Mouse (Mus musculus) heart, embryonic 10.5 days (tissue): Measurements from ENCODE around the gene Klhl3. TPM values are rescaled to one million over a fixed set of nuclear protein-coding genes. Genes with fewer than 3 reads are reported as not detected.
A peak's percentile ranks its signal among the peaks of the same experiment; 100 is the strongest.

ENCODE experiments used
- DNase-seq: peaks from one replicate; pipeline ENCODE4 v3.0.0-alpha.2; 2017; ENCODE audit warnings: low spot score
- H3K27ac ChIP-seq: fragments of 300-500 bp; sonication (generic); 2 replicates; pipeline ENCODE4 v1.5.1; 2016; ENCODE audit warnings: mild to moderate bottlenecking
- H3K27me3 ChIP-seq: fragments of 300-500 bp; sonication (generic); 2 replicates; pipeline ENCODE4 v1.6.1; 2016; ENCODE audit warnings: mild to moderate bottlenecking; ENCODE audit not compliant: poor library complexity, insufficient read depth, severe bottlenecking
- H3K36me3 ChIP-seq: fragments of 300-500 bp; sonication (generic); 2 replicates; pipeline ENCODE4 v1.6.1; 2016; ENCODE audit warnings: mild to moderate bottlenecking, moderate library complexity
- H3K4me1 ChIP-seq: fragments of 300-500 bp; sonication (generic); 2 replicates; pipeline ENCODE4 v1.6.1; 2016; ENCODE audit warnings: mild to moderate bottlenecking
- H3K4me3 ChIP-seq: fragments of 300-500 bp; sonication (generic); 2 replicates; pipeline ENCODE4 v1.5.1; 2016; ENCODE audit warnings: mild to moderate bottlenecking, moderate library complexity
- H3K9me3 ChIP-seq: fragments of 300-500 bp; sonication (generic); 2 replicates; pipeline ENCODE4 v1.6.1; 2016; ENCODE audit warnings: mild to moderate bottlenecking, moderate library complexity
- WGBS: fragments of 180-500 bp; shearing (Covaris S2); methylation state at CpG from one replicate; pipeline ENCODE4 v1.1.7; 2016; 5-methylcytosine and 5-hydroxymethylcytosine counted together
- polyA plus RNA-seq: library from polyadenylated mRNA; unstranded; fragments of >200 nt; fragmentation: Nextera tagmentation; extraction: Ambion mirVana; gene quantifications from 2 replicates; pipeline ENCODE4 v1.2.1, GENCODE M21; 2016

Klhl3 gene
- polyA plus RNA-seq, 1 experiment from 2014 or later: 2.5 TPM

DNA sequence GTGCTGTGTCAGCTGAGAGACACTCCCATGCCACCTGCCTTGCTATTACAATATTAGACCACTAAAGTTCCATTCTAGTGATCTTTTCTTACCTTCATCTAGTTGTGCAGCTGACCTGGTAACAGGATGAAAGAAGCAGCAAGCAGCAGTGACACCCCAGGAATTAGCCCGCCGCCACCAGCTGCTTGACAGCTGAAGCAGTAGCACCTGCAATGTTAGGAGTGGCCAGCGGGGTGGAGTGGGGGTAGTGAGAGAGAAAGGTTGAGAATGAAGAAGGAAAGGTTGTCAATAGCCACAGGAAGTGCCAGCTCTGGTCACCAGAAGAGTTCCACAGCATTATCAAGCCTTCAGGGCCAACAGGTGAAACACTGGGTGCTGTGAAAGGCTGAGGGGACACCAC lies 18.3 kb upstream of the Klhl3 start:
- Histone ChIP-seq H3K27me3 (no peaks in the 10 kb centered on the region), H3K9me3 (0 out of 2 replicates have a peak, but pooled peaks cover 3% of the 10 kb centered on the region), H3K4me1 (peaks cover 6% of the 10 kb centered on the region), H3K4me3 (no peak overlapping the region), H3K27ac (no peak overlapping the region), H3K36me3 (peaks cover 7% of the 10 kb centered on the region)
- peak; percentile 41 for DNase-seq
- WGBS: 43% methylated on average over 3 of the region's 3 CpGs

GRCm38 (mm10) chr13:58129687-58130246 lies 16.4 kb upstream of the Klhl3 start:
- H3K27me3 ChIP-seq: no peaks in the 10 kb centered on the region
- peak overlapping the region; percentile 99 for H3K4me3 ChIP-seq
- DNase-seq: no peak
- peak overlapping the region; percentile 100 for H3K27ac ChIP-seq
- peaks cover 7% of the 10 kb centered on the region for H3K36me3 ChIP-seq
- peaks cover 6% of the 10 kb centered on the region for H3K4me1 ChIP-seq
- no peaks in the 10 kb centered on the region for H3K9me3 ChIP-seq
- 41% methylated on average over 4 of the region's 4 CpGs for WGBS

DNA sequence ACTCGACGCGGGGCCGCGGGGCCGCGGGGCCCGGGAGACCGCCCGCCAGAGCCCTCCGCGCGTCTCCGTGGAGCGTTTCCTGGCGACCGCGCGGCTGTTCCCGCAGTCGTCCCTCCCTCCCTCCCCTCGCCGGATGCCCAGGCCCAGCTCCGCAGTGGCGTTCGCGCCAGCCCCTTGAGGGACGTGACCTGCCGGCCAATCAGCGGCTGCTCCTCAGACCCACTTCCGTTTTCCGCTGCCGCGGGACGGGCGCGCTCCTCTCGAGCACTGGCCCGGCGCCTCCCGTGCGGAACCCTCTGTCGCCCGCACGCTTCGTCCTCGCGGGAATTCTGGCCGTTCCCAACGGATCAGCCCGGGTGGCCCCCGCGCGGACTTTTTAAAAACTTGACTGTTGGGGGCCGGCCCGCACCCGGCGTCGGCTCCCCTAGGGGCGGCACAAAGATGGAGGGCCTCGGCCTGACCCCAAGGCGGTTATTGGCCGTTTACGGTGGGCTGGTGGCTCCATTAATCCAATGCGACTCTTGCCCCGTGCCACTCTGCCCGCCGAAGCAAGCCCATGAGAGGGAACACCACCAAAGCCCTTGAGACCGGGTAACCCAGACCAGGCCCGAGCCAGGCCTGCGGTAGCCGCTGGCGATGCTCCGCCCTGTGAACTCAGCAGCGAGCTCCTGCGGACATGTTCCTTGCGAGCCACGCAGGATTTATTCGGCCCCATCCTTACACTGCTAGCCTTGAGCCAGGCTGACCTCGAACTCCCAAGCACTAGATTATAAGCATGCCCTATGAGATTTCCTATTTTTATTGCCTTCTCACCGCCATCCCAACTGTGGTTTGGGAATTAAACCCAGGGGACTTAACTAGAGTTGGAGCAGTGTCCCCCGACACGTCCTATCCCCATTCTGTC lies 15.6 kb upstream of the Klhl3 start:
- H3K4me3 ChIP-seq: peak overlapping the region; percentile 99
- peak; percentile 98 for DNase-seq
- no peaks in the 10 kb centered on the region for H3K9me3 ChIP-seq
- peaks cover 8% of the 10 kb centered on the region for H3K4me1 ChIP-seq
- no peaks in the 10 kb centered on the region for H3K27me3 ChIP-seq
- H3K27ac ChIP-seq: peak overlapping the region; percentile 100
- H3K36me3 ChIP-seq: peaks cover 7% of the 10 kb centered on the region
- WGBS: under 1% methylated on average over 83 of the region's 83 CpGs

- Histone ChIP-seq H3K4me1 (peaks cover 15% of the 10 kb centered on the region), H3K9me3 (no peaks in the 10 kb centered on the region), H3K36me3 (peaks cover 7% of the 10 kb centered on the region), H3K27me3 (no peaks in the 10 kb centered on the region), H3K4me3 (peak within 1 kb of the TSS; percentile 99), H3K27ac (peak within 1 kb of the TSS; percentile 100)
- DNase-seq: peak; percentile 96
- 3% methylated on average over 46 of the region's 62 CpGs for WGBS
These were observed 15.0 kb upstream of the Klhl3 start, which contains the start of gene Hnrnpa0 for GRCm38 (mm10) chr13:58128396-58128767. Hnrnpa0 (minus strand) TSS chr13:58128556.

DNA sequence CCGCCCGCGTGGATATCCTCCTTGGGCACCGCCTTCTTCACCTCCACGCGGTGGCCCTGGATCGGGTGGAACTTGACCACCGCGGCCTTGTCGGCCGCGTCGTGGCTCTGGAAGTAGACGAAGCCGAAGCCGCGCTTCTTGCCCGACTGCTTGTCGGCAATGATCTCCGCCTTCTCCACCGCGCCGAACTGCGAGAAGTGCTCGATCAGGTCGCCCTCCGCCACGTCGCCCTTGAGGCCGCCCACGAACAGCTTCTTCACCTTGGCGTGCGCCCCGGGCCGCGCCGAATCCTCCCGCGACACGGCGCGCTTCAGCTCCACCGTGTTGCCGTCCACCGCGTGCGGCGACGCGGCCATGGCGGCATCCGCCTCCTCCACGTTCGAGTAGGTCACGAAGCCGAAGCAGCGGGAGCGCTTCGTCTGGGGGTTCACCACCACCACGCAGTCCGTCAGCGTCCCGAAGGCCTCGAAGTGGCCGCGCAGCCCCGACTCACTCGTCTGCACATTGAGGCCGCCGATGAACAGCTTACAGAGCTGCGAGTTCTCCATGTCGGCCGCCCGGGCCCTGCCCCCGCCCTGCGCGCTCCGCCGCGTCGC lies 14.5 kb upstream of the Klhl3 start:
- H3K27me3 ChIP-seq: no peaks in the 10 kb centered on the region
- peak; percentile 83 for DNase-seq
- WGBS: under 1% methylated on average over 77 of the region's 81 CpGs

GRCm38 (mm10) chr13:58126862-58127765 lies 13.7 kb upstream of the Klhl3 start:
- no peak for DNase-seq
- H3K4me3 ChIP-seq: peak overlapping the region; percentile 99
- H3K27ac ChIP-seq: peak overlapping the region; percentile 100
- H3K36me3 ChIP-seq: peaks cover 7% of the 10 kb centered on the region
- H3K4me1 ChIP-seq: peaks cover 16% of the 10 kb centered on the region
- no peaks in the 10 kb centered on the region for H3K27me3 ChIP-seq
- WGBS: under 1% methylated on average over 64 of the region's 92 CpGs
- H3K9me3 ChIP-seq: no peaks in the 10 kb centered on the region

More for the DNA sequence above, 14.5 kb upstream of the Klhl3 start:
- Histone ChIP-seq H3K9me3 (no peaks in the 10 kb centered on the region), H3K36me3 (peaks cover 7% of the 10 kb centered on the region), H3K4me3 (peak overlapping the region; percentile 99), H3K4me1 (peaks cover 16% of the 10 kb centered on the region), H3K27ac (peak overlapping the region; percentile 100)

- H3K4me3 ChIP-seq: peak overlapping the region; percentile 99
- WGBS: 35% methylated on average over 7 of the region's 7 CpGs
- peaks cover 7% of the 10 kb centered on the region for H3K36me3 ChIP-seq
- H3K4me1 ChIP-seq: peaks cover 16% of the 10 kb centered on the region
- DNase-seq: no peak
- no peaks in the 10 kb centered on the region for H3K27me3 ChIP-seq
- H3K27ac ChIP-seq: no peak overlapping the region
- no peaks in the 10 kb centered on the region for H3K9me3 ChIP-seq
These were observed 12.7 kb upstream of the Klhl3 start for GRCm38 (mm10) chr13:58126126-58126525.

GRCm38 (mm10) chr13:58124989-58125388 lies 11.6 kb upstream of the Klhl3 start:
- H3K4me3 ChIP-seq: no peak overlapping the region
- H3K27ac ChIP-seq: no peak overlapping the region
- H3K27me3 ChIP-seq: no peaks in the 10 kb centered on the region
- DNase-seq: no peak
- H3K9me3 ChIP-seq: no peaks in the 10 kb centered on the region
- peaks cover 7% of the 10 kb centered on the region for H3K36me3 ChIP-seq
- H3K4me1 ChIP-seq: peaks cover 14% of the 10 kb centered on the region
- WGBS: 46% methylated on average over 2 of the region's 2 CpGs

DNA sequence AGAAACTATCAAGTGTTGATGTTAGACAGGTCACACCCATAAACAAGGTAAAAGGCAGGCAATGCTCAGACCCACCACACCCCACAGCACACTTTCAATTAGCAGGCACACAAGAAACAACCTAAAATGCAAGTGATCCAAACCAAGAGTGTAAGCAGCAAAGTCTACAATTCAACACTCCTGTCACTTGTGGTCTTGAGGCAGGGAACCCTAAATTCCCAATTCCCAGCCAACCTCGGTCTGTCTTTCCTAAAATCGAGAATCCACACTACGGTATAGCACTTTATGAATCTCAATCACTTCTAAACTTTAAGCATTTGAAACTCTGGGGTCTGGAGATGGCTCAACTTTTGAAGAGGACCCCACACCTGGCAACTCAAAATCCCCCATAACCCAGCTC lies 10.9 kb upstream of the Klhl3 start:
- 84% methylated on average over 3 of the region's 3 CpGs for WGBS

DNA sequence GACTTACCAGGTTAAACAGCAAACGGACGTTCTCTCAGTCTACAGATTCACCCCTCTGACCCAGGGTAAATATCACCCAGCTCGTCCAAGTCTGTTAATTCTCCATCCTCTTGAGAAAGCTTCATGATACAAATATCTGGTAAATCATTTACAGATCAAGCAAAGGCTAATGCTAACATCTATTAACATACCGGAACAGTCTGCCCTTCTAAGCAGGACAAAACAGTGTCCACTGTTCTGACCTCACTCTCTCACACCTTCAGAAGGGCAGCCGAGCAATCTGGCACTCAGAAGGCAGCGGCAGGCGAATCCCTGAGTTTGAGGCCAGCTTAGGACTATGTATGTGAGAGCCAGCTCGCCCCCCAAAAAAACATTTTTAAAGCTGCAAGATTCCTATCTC lies 10.0 kb upstream of the Klhl3 start:
- peaks cover 7% of the 10 kb centered on the region for H3K36me3 ChIP-seq
- no peaks in the 10 kb centered on the region for H3K27me3 ChIP-seq
- H3K4me1 ChIP-seq: peaks cover 11% of the 10 kb centered on the region
- H3K9me3 ChIP-seq: no peaks in the 10 kb centered on the region
- 72% methylated on average over 8 of the region's 8 CpGs for whole genome bisulfite sequencing
- no peak overlapping the region for H3K27ac ChIP-seq
- no peak overlapping the region for H3K4me3 ChIP-seq
- DNase-seq: no peak

More for the DNA sequence above, 10.9 kb upstream of the Klhl3 start:
- H3K9me3 ChIP-seq: no peaks in the 10 kb centered on the region
- H3K36me3 ChIP-seq: peaks cover 7% of the 10 kb centered on the region
- H3K4me1 ChIP-seq: peaks cover 11% of the 10 kb centered on the region
- no peak overlapping the region for H3K4me3 ChIP-seq
- H3K27ac ChIP-seq: no peak overlapping the region
- no peak for DNase-seq
- no peaks in the 10 kb centered on the region for H3K27me3 ChIP-seq

GRCm38 (mm10) chr13:58122786-58123297 lies 9.4 kb upstream of the Klhl3 start:
- no peaks in the 10 kb centered on the region for H3K27me3 ChIP-seq
- H3K4me3 ChIP-seq: no peak overlapping the region
- WGBS: 81% methylated on average over 10 of the region's 10 CpGs
- H3K36me3 ChIP-seq: peaks cover 7% of the 10 kb centered on the region
- no peak overlapping the region for H3K27ac ChIP-seq
- DNase-seq: no peak
- H3K9me3 ChIP-seq: no peaks in the 10 kb centered on the region
- peaks cover 11% of the 10 kb centered on the region for H3K4me1 ChIP-seq

DNA sequence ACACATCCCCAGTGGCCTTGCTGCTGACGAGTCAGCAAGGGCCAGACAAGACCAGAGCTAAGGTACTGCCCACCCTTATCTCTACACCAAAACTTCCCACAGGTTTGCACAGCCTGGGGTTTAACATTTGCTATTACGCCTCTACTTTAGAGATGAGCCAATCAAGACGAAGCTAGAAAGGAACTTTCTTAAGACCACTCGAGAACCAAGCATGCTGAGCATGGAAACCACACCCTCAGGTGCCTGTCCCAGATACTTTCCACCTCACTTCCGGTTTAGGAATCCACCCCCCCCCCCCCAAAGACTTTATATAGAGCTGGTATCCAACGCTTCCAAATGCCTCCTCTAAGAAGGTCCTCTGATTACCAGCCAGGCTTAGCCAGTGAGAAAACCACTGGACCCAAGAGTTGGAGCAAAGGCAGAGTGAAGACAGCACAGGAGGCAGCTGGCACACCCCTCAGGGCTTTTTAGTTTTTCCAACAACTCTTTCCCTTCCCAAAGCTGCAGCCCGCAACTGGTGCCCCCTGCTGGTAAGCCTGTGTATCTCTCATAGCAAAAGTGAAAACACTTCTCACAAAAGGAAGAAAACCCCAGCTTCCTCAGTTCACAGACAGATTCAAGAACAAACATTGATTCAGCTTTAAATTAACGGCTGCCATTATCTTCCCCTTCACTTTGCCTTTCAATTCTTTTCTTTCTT lies 4.1 kb upstream of the Klhl3 start:
- DNase-seq: no peak
- H3K27ac ChIP-seq: no peak overlapping the region
- WGBS: 57% methylated on average over 8 of the region's 8 CpGs

More for the DNA sequence above, 4.1 kb upstream of the Klhl3 start:
- Histone ChIP-seq H3K27me3 (no peaks in the 10 kb centered on the region), H3K9me3 (no peaks in the 10 kb centered on the region), H3K4me3 (no peak overlapping the region), H3K36me3 (no peaks in the 10 kb centered on the region), H3K4me1 (peaks cover 18% of the 10 kb centered on the region)
